Mouse (Mus musculus): ENCODE measurements around the gene Amer1. TPM values are rescaled to one million over a fixed set of nuclear protein-coding genes. Genes with fewer than 3 reads are reported as not detected.

Gene Amer1
- polyA plus RNA-seq (2012; fragmentation: generic; extraction: Trizol): 1 to 10 TPM in 1 of 2 experiments, under 1 TPM in 1; 0.46 to 4.4 TPM

GRCm38 (mm10) chrX:95444776-95445111 lies at the start of gene Amer1:
Amer1 (minus strand) TSS chrX:95444872.

Other genes starting within 250 kb of the Amer1 start
- gene Arhgef9, start 248.0 kb downstream of the Amer1 start, polyA plus RNA-seq (2012; fragmentation: generic; extraction: Trizol): 1 to 10 TPM in 1 of 2 experiments, under 1 TPM in 1; 0.40 to 4.3 TPM
- not detected for gene Asb12, start 113.1 kb upstream of the Amer1 start, polyA plus RNA-seq (2012; fragmentation: generic; extraction: Trizol)
- not detected for gene Pfn5, start 113.2 kb upstream of the Amer1 start, polyA plus RNA-seq (2012; fragmentation: generic; extraction: Trizol)
- gene Zc4h2, start 213.6 kb upstream of the Amer1 start, polyA plus RNA-seq (2012; fragmentation: generic; extraction: Trizol): 1 to 10 TPM in 1 of 2 experiments, under 1 TPM in 1; 0.29 to 5.4 TPM

Data from C3H10T1/2 (cell line).